Mouse (Mus musculus) heart, embryonic 11.5 days (tissue): ENCODE measurements around the gene Rps6kc1. TPM values are rescaled to one million over a fixed set of nuclear protein-coding genes. Genes with fewer than 3 reads are reported as not detected.

Source experiments
- ATAC-seq: fragments of 200-750 bp; cut with Nextera tagmentation; replicated peaks from 2 replicates; pipeline ENCODE4 v1.8.0; 2017; ENCODE audit warnings: moderate library complexity; ENCODE audit not compliant: insufficient number of reproducible peaks, low FRiP score, low TSS enrichment
- H3K27ac ChIP-seq: fragments of 300-500 bp; sonication (generic); 2 replicates; pipeline ENCODE4 v1.5.1; 2014; ENCODE audit warnings: mild to moderate bottlenecking, low read depth, low read length
- H3K27me3 ChIP-seq: fragments of 300-500 bp; sonication (generic); 2 replicates; pipeline ENCODE4 v1.6.1; 2014; ENCODE audit warnings: mild to moderate bottlenecking, low read length, mixed read lengths; ENCODE audit not compliant: control insufficient read depth, insufficient read depth
- H3K36me3 ChIP-seq: fragments of 300-500 bp; sonication (generic); 2 replicates; pipeline ENCODE4 v1.6.1; 2014; ENCODE audit warnings: mild to moderate bottlenecking, low read length, moderate library complexity, mixed read lengths; ENCODE audit not compliant: control insufficient read depth, insufficient read depth
- H3K4me1 ChIP-seq: fragments of 300-500 bp; sonication (generic); 2 replicates; pipeline ENCODE4 v1.6.1; 2014; ENCODE audit warnings: low read length; ENCODE audit not compliant: control insufficient read depth, insufficient read depth
- H3K4me2 ChIP-seq: fragments of 300-500 bp; sonication (generic); 2 replicates; pipeline ENCODE4 v1.6.1; 2014; ENCODE audit warnings: mild to moderate bottlenecking, moderate library complexity
- H3K4me3 ChIP-seq: fragments of 300-500 bp; sonication (generic); 2 replicates; pipeline ENCODE4 v1.5.1; 2014; ENCODE audit warnings: low read depth, low read length
- H3K9ac ChIP-seq: fragments of 300-500 bp; sonication (generic); 2 replicates; pipeline ENCODE4 v1.6.1; 2014; ENCODE audit warnings: mild to moderate bottlenecking, low read depth, low read length, moderate library complexity
- H3K9me3 ChIP-seq: fragments of 300-500 bp; sonication (generic); replicated peaks from 2 replicates; pipeline ENCODE4 v1.6.1; 2016; ENCODE audit warnings: low read length; ENCODE audit not compliant: control insufficient read depth
- WGBS: fragments of 180-500 bp; shearing (Covaris S2); extraction: QIAGEN DNeasy Blood & Tissue Kit; methylation state at CpG from one replicate; pipeline ENCODE4 v1.1.7; 2014; ENCODE audit not compliant: insufficient replicate concordance; 5-methylcytosine and 5-hydroxymethylcytosine counted together
- polyA plus RNA-seq: library from polyadenylated mRNA; unstranded; fragments of >200 nt; fragmentation: Nextera tagmentation; extraction: Ambion mirVana; gene quantifications from 2 replicates; pipeline ENCODE4 v1.2.1, GENCODE M21; 2014

Rps6kc1 gene
- polyA plus RNA-seq, 1 experiment from 2014 or later, result 8.9 TPM

GRCm38 (mm10) chr1:190727385-190727784 lies 184.2 kb downstream of the Rps6kc1 start:
- WGBS, result 68% methylated on average over 2 of the region's 2 CpGs
- ATAC-seq, result no peak
- H3K27me3 ChIP-seq, result no peaks in the 10 kb centered on the region
- H3K4me1 ChIP-seq, result no peaks in the 10 kb centered on the region
- no peak overlapping the region for H3K9ac ChIP-seq
- no peaks in the 10 kb centered on the region for H3K36me3 ChIP-seq
- H3K9me3 ChIP-seq, result no peaks in the 10 kb centered on the region
- H3K27ac ChIP-seq, result no peak overlapping the region
- H3K4me3 ChIP-seq, result no peak overlapping the region
- no peak overlapping the region for H3K4me2 ChIP-seq

GRCm38 (mm10) chr1:190724591-190725380 lies 186.8 kb downstream of the Rps6kc1 start:
- no peaks in the 10 kb centered on the region for H3K9me3 ChIP-seq
- no peak overlapping the region for H3K4me3 ChIP-seq
- 0 out of 2 replicates have a peak, but pooled peaks cover 3% of the 10 kb centered on the region for H3K4me1 ChIP-seq
- no peak for ATAC-seq
- no peaks in the 10 kb centered on the region for H3K27me3 ChIP-seq
- no peak overlapping the region for H3K9ac ChIP-seq
- H3K27ac ChIP-seq, result no peak overlapping the region
- 62% methylated on average over 21 of the region's 21 CpGs for WGBS
- H3K4me2 ChIP-seq, result no peak overlapping the region
- H3K36me3 ChIP-seq, result no peaks in the 10 kb centered on the region

- H3K36me3 ChIP-seq, result no peaks in the 10 kb centered on the region
- no peaks in the 10 kb centered on the region for H3K9me3 ChIP-seq
- no peak overlapping the region for H3K27ac ChIP-seq
- no peak overlapping the region for H3K4me2 ChIP-seq
- no peak overlapping the region for H3K9ac ChIP-seq
- no peaks in the 10 kb centered on the region for H3K27me3 ChIP-seq
- ATAC-seq, result no peak
- 0 out of 2 replicates have a peak, but pooled peaks cover 3% of the 10 kb centered on the region for H3K4me1 ChIP-seq
- WGBS, result 71% methylated on average over 7 of the region's 7 CpGs
- H3K4me3 ChIP-seq, result no peak overlapping the region
These were observed 187.6 kb downstream of the Rps6kc1 start for GRCm38 (mm10) chr1:190723926-190724430.

- Histone ChIP-seq H3K9ac (no peak overlapping the region), H3K27me3 (no peaks in the 10 kb centered on the region), H3K36me3 (no peaks in the 10 kb centered on the region), H3K4me3 (no peak overlapping the region), H3K27ac (no peak overlapping the region), H3K4me2 (no peak overlapping the region), H3K4me1 (no peaks in the 10 kb centered on the region), H3K9me3 (no peaks in the 10 kb centered on the region)
- ATAC-seq, result no peak
- 74% methylated on average over 6 of the region's 6 CpGs for WGBS
These were observed 197.7 kb downstream of the Rps6kc1 start for GRCm38 (mm10) chr1:190713848-190714247.

GRCm38 (mm10) chr1:190697576-190697975 lies 214.0 kb downstream of the Rps6kc1 start:
- no peak for ATAC-seq
- WGBS, result 24% methylated on average over 6 of the region's 6 CpGs
- Histone ChIP-seq H3K4me1 (peaks cover 5% of the 10 kb centered on the region; the same call in 1 of the 2 replicates), H3K9me3 (no peaks in the 10 kb centered on the region), H3K9ac (no peak overlapping the region), H3K36me3 (no peaks in the 10 kb centered on the region), H3K27ac (no peak overlapping the region), H3K27me3 (no peaks in the 10 kb centered on the region), H3K4me2 (no peak overlapping the region), H3K4me3 (no peak overlapping the region)

GRCm38 (mm10) chr1:190695589-190695988 lies 216.0 kb downstream of the Rps6kc1 start:
- H3K27me3 ChIP-seq, result no peaks in the 10 kb centered on the region
- WGBS, result 65% methylated on average over 11 of the region's 11 CpGs
- H3K4me3 ChIP-seq, result no peak overlapping the region
- no peaks in the 10 kb centered on the region for H3K36me3 ChIP-seq
- no peak overlapping the region for H3K27ac ChIP-seq
- H3K9ac ChIP-seq, result no peak overlapping the region
- H3K4me1 ChIP-seq, result peaks cover 5% of the 10 kb centered on the region; the same call in 1 of the 2 replicates
- no peak for ATAC-seq
- H3K4me2 ChIP-seq, result no peak overlapping the region
- H3K9me3 ChIP-seq, result no peaks in the 10 kb centered on the region

GRCm38 (mm10) chr1:190690528-190691262 lies 220.9 kb downstream of the Rps6kc1 start:
- ATAC-seq, result no peak
- Histone ChIP-seq H3K27me3 (no peaks in the 10 kb centered on the region), H3K27ac (no peak overlapping the region), H3K4me2 (no peak overlapping the region), H3K4me3 (no peak overlapping the region), H3K9ac (no peak overlapping the region), H3K36me3 (no peaks in the 10 kb centered on the region), H3K9me3 (no peaks in the 10 kb centered on the region), H3K4me1 (peaks cover 3% of the 10 kb centered on the region; the same call in 1 of the 2 replicates)
- WGBS, result 74% methylated on average over 29 of the region's 29 CpGs

GRCm38 (mm10) chr1:190683060-190683459 lies 228.5 kb downstream of the Rps6kc1 start:
- 89% methylated on average over 7 of the region's 7 CpGs for WGBS
- no peaks in the 10 kb centered on the region for H3K27me3 ChIP-seq
- no peaks in the 10 kb centered on the region for H3K36me3 ChIP-seq
- H3K9me3 ChIP-seq, result no peaks in the 10 kb centered on the region
- no peak overlapping the region for H3K4me3 ChIP-seq
- no peak overlapping the region for H3K9ac ChIP-seq
- no peak overlapping the region for H3K4me2 ChIP-seq
- ATAC-seq, result no peak
- H3K27ac ChIP-seq, result no peak overlapping the region
- H3K4me1 ChIP-seq, result no peaks in the 10 kb centered on the region
